Mouse (Mus musculus) MN1 (cell line): ENCODE results near the gene Hexim1.
A peak's percentile ranks its signal among the peaks of the same experiment; 100 is the strongest.

Experiments
- DNase-seq: peaks from one replicate; pipeline ENCODE4 v3.0.0-alpha.2; 2016; ENCODE audit warnings: low spot score

The Hexim1 gene

GRCm38 (mm10) chr11:103116959-103117590 lies 1.0 kb downstream of the Hexim1 start:
- peak; percentile 73 for DNase-seq

GRCm38 (mm10) chr11:103117591-103118009 lies 1.6 kb downstream of the Hexim1 start:
- DNase-seq = no peak

GRCm38 (mm10) chr11:103118866-103119265 lies 2.8 kb downstream of the Hexim1 start:
- DNase-seq = no peak

GRCm38 (mm10) chr11:103119609-103120008 lies 3.6 kb downstream of the Hexim1 start:
- DNase-seq = peak; percentile 37

GRCm38 (mm10) chr11:103120315-103120714 lies 4.3 kb downstream of the Hexim1 start:
- DNase-seq = peak; percentile 28

GRCm38 (mm10) chr11:103131701-103132575 lies 15.9 kb downstream of the Hexim1 start, which contains the start of gene Hexim2:
Gene Hexim2 (plus strand): TSS chr11:103132429.
- peak; percentile 62 for DNase-seq

GRCm38 (mm10) chr11:103132576-103133455 lies 16.8 kb downstream of the Hexim1 start:
- peak; percentile 100 for DNase-seq

GRCm38 (mm10) chr11:103133456-103134185 lies 17.6 kb downstream of the Hexim1 start:
- DNase-seq = peak; percentile 24

- DNase-seq = peak; percentile 39
Observed at GRCm38 (mm10) chr11:103134221-103134620, 18.2 kb downstream of the Hexim1 start.

- no peak for DNase-seq
Observed at GRCm38 (mm10) chr11:103136039-103136577, 20.1 kb downstream of the Hexim1 start.

GRCm38 (mm10) chr11:103139951-103140762 lies 24.1 kb downstream of the Hexim1 start:
- no peak for DNase-seq

GRCm38 (mm10) chr11:103140763-103141100 lies 24.7 kb downstream of the Hexim1 start:
- no peak for DNase-seq

- peak; percentile 47 for DNase-seq
Observed at GRCm38 (mm10) chr11:103141101-103141943, 25.3 kb downstream of the Hexim1 start.

- DNase-seq = peak; percentile 66
Observed at GRCm38 (mm10) chr11:103141944-103142255, 25.9 kb downstream of the Hexim1 start.

GRCm38 (mm10) chr11:103142441-103143182 lies 26.6 kb downstream of the Hexim1 start:
- peak; percentile 85 for DNase-seq

GRCm38 (mm10) chr11:103144309-103145285 lies 28.6 kb downstream of the Hexim1 start:
- peak; percentile 30 for DNase-seq

GRCm38 (mm10) chr11:103146386-103146785 lies 30.4 kb downstream of the Hexim1 start:
- no peak for DNase-seq

- DNase-seq = no peak
Observed at GRCm38 (mm10) chr11:103147766-103148165, 31.7 kb downstream of the Hexim1 start.
